8 mouse cellular contexts compared by ENCODE assay signal in genomic region chr8:111642496-111642895, GRCm38 (mm10). TPM values are rescaled to one million over a fixed set of nuclear protein-coding genes. Genes with fewer than 3 reads are reported as not detected.
DNase-seq lines count a peak whose midpoint lies in the region; ATAC-seq and TF ChIP-seq lines count a peak whose summit lies in the region.

No protein-coding gene starts in this region.

- H3K4me3 ChIP-seq in lung, adult 2 months (replicated peaks; ENCODE audit: extremely low read depth, low read depth, low read length) = peak overlapping the region; percentile 34
- peak overlapping the region; percentile 79 for H3K4me3 ChIP-seq in liver, embryonic 12.5 days
- peak overlapping the region; percentile 67 for H3K4me3 ChIP-seq in stomach, embryonic 16.5 days (replicated peaks; ENCODE audit: low read length)

- 0 out of 2 replicates have a peak, but pooled peaks cover 6% of the 10 kb centered on the region for H3K27me3 ChIP-seq in liver, embryonic 12.5 days (replicated peaks)
- no peaks in the 10 kb centered on the region for H3K27me3 ChIP-seq in stomach, embryonic 16.5 days (ENCODE audit: control insufficient read depth, insufficient read depth, low read length)

- DNase-seq in lung, adult 2 months = no peak
- no peak for DNase-seq in lung, adult 18-20 months
- no peak for DNase-seq in gastrocnemius, postnatal 10 days
- DNase-seq in urinary bladder, postnatal 10 days (ENCODE audit: low spot score) = no peak

- peak overlapping the region; percentile 94 for H3K27ac ChIP-seq in liver, embryonic 12.5 days
- H3K27ac ChIP-seq in stomach, embryonic 16.5 days (ENCODE audit: low read length) = peak overlapping the region; percentile 94

- H3K9ac ChIP-seq in liver, embryonic 12.5 days = peak overlapping the region; percentile 59
- peak overlapping the region; percentile 64 for H3K9ac ChIP-seq in stomach, embryonic 16.5 days (ENCODE audit: low read length)

- H3K36me3 ChIP-seq in liver, embryonic 12.5 days = no peaks in the 10 kb centered on the region
- H3K36me3 ChIP-seq in stomach, embryonic 16.5 days (ENCODE audit: control insufficient read depth, insufficient read depth, low read length) = no peaks in the 10 kb centered on the region

- H3K4me1 ChIP-seq in lung, adult 2 months (ENCODE audit: control insufficient read depth, insufficient read depth, low read length) = peaks cover 5% of the 10 kb centered on the region
- H3K4me1 ChIP-seq in liver, embryonic 12.5 days = peaks cover 33% of the 10 kb centered on the region
- H3K4me1 ChIP-seq in stomach, embryonic 16.5 days (ENCODE audit: control insufficient read depth, insufficient read depth, low read length) = peaks cover 8% of the 10 kb centered on the region; the same call in 1 of the 2 replicates

- WGBS in lung, adult 2 months = 12% methylated on average over 5 of the region's 5 CpGs
- 5% methylated on average over 5 of the region's 5 CpGs for WGBS in liver, embryonic 12.5 days (ENCODE audit: insufficient replicate concordance)
- WGBS in stomach, embryonic 16.5 days = 31% methylated on average over 5 of the region's 5 CpGs

- H3K4me2 ChIP-seq in liver, embryonic 12.5 days = peak overlapping the region; percentile 97
- H3K4me2 ChIP-seq in stomach, embryonic 16.5 days (ENCODE audit: low read depth, low read length) = peak overlapping the region; percentile 57

- H3K9me3 ChIP-seq in liver, embryonic 12.5 days (replicated peaks) = no peaks in the 10 kb centered on the region
- no peaks in the 10 kb centered on the region for H3K9me3 ChIP-seq in stomach, embryonic 16.5 days (replicated peaks; ENCODE audit: control insufficient read depth, low read length)

- ATAC-seq in common myeloid progenitor, adult 5-6 weeks (replicated peaks; ENCODE audit: low read depth, poor library complexity, severe bottlenecking) = peak; percentile 29
- peak; percentile 4 to 12; a peak in 1 of 4 replicates for ATAC-seq in hematopoietic stem cell, adult 5-6 weeks (replicated peaks in 1 of 2; ENCODE audit: insufficient read depth in 1 of 2, low FRiP score in 2 of 2, low TSS enrichment in 1 of 2, low read depth in 1 of 2, poor library complexity in 2 of 2, severe bottlenecking in 2 of 2)
- ATAC-seq in liver, embryonic 12.5 days = 0 out of 2 replicates have a peak, but pooled peaks have one; percentile 16
- ATAC-seq in stomach, embryonic 16.5 days (ENCODE audit: insufficient read depth, low FRiP score) = 0 out of 2 replicates have a peak, but pooled peaks have one; percentile 6

- TF ChIP-seq CTCF in lung, adult 2 months (IDR thresholded peaks at IDR 0.05; ENCODE audit: insufficient read depth, low read length) = no peak

- TF ChIP-seq POLR2A in lung, adult 2 months (IDR thresholded peaks at IDR 0.05; ENCODE audit: borderline replicate concordance, extremely low read depth, low read depth, low read length) = no peak

RNA-seq across cellular contexts. Expression of gene Zfp1, which starts 0.7 kb away (rescaled TPM):
- 3.6 and 4.8 TPM in 2 replicates for polyA plus RNA-seq in lung, adult 2 months (2012; rRNA removed)
- total RNA-seq in common myeloid progenitor, adult 5-6 weeks (2017) = 9.8 and 13.0 TPM in 2 replicates
- total RNA-seq in hematopoietic stem cell, adult 5-6 weeks (2017) = 21.8 and 22.6 TPM in 2 replicates
- polyA plus RNA-seq in liver, embryonic 12.5 days (2016; fragmentation: Nextera tagmentation; extraction: Ambion mirVana) = 7.4 and 8.4 TPM in 2 replicates
- polyA plus RNA-seq in stomach, embryonic 16.5 days (2015; fragmentation: Nextera tagmentation; extraction: Ambion mirVana) = 19.3 TPM in 2 replicates
- 10 to 100 TPM in 1 of 2 experiments, 1 to 10 TPM in 1; 7.7 to 11.6 TPM for total RNA-seq in gastrocnemius, postnatal 10 days (2021)

RNA-seq across cellular contexts. Expression of gene Ldhd, which starts 12.3 kb away (rescaled TPM):
- polyA plus RNA-seq in lung, adult 2 months (2012; rRNA removed) = 8.8 and 9.4 TPM in 2 replicates
- total RNA-seq in common myeloid progenitor, adult 5-6 weeks (2017) = 0.32 and 0.87 TPM in 2 replicates
- total RNA-seq in hematopoietic stem cell, adult 5-6 weeks (2017) = 3.3 and 4.1 TPM in 2 replicates
- polyA plus RNA-seq in liver, embryonic 12.5 days (2016; fragmentation: Nextera tagmentation; extraction: Ambion mirVana) = 0.11 and 0.12 TPM in 2 replicates
- polyA plus RNA-seq in stomach, embryonic 16.5 days (2015; fragmentation: Nextera tagmentation; extraction: Ambion mirVana) = 2.9 and 3.4 TPM in 2 replicates
- 1 to 10 TPM; 7.9 to 8.2 TPM for total RNA-seq in gastrocnemius, postnatal 10 days (2021)

RNA-seq across cellular contexts. Expression of gene Ctrb1, which starts 48.3 kb away (rescaled TPM):
- 1.5 and 59.1 TPM in 2 replicates for polyA plus RNA-seq in lung, adult 2 months (2012; rRNA removed)
- total RNA-seq in common myeloid progenitor, adult 5-6 weeks (2017) = not detected in 2 replicates
- not detected in 2 replicates for total RNA-seq in hematopoietic stem cell, adult 5-6 weeks (2017)
- polyA plus RNA-seq in liver, embryonic 12.5 days (2016; fragmentation: Nextera tagmentation; extraction: Ambion mirVana) = not detected in 2 replicates
- polyA plus RNA-seq in stomach, embryonic 16.5 days (2015; fragmentation: Nextera tagmentation; extraction: Ambion mirVana) = 3,395 and 3,754 TPM in 2 replicates
- total RNA-seq in gastrocnemius, postnatal 10 days (2021) = not detected
